Comparison of ENCODE assay signal across 8 mouse cellular contexts in the genomic region with DNA sequence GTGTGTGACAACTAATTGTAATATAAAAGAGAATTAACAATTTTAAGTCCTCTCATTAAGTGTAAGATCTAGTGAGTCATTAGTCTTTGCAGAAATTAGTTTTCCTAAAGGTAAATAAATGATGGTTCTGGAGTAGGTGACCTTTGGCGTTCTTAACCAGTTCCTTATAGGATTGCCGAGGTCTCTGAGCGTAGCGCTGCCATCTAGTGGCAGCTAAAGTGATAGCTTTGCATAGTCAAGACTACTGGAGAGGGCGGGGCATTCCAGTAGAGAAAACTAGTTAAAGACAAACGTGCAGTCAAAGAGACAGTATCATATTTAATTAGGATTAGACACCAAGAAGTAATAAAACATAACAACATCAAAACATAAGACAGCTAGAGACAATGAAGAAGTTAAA.
DNase-seq lines count a peak whose midpoint lies in the region; ATAC-seq and TF ChIP-seq lines count a peak whose summit lies in the region.

No protein-coding gene starts in this region.

- TF ChIP-seq CTCF in heart, postnatal 0 days (IDR thresholded peaks at IDR 0.05; ENCODE audit: low read depth) = peak; percentile 66

- H3K4me1 ChIP-seq in heart, postnatal 0 days (ENCODE audit: control insufficient read depth, insufficient read depth) = no peaks in the 10 kb centered on the region
- no peaks in the 10 kb centered on the region for H3K4me1 ChIP-seq in heart, embryonic 12.5 days (replicated peaks)
- H3K4me1 ChIP-seq in embryonic facial prominence, embryonic 10.5 days = no peaks in the 10 kb centered on the region
- no peaks in the 10 kb centered on the region for H3K4me1 ChIP-seq in intestine, embryonic 16.5 days (ENCODE audit: control insufficient read depth, insufficient read depth, low read length)
- no peaks in the 10 kb centered on the region for H3K4me1 ChIP-seq in limb, embryonic 12.5 days (replicated peaks)

- H3K27ac ChIP-seq in heart, postnatal 0 days (ENCODE audit: low read depth) = no peak overlapping the region
- no peak overlapping the region for H3K27ac ChIP-seq in heart, embryonic 12.5 days (ENCODE audit: poor library complexity, severe bottlenecking)
- H3K27ac ChIP-seq in embryonic facial prominence, embryonic 10.5 days (replicated peaks) = no peak overlapping the region
- no peak overlapping the region for H3K27ac ChIP-seq in intestine, embryonic 16.5 days (ENCODE audit: low read length)
- no peak overlapping the region for H3K27ac ChIP-seq in limb, embryonic 12.5 days

- no peaks in the 10 kb centered on the region for H3K36me3 ChIP-seq in heart, postnatal 0 days (replicated peaks; ENCODE audit: control insufficient read depth, insufficient read depth, low read length)
- H3K36me3 ChIP-seq in heart, embryonic 12.5 days = no peaks in the 10 kb centered on the region
- H3K36me3 ChIP-seq in embryonic facial prominence, embryonic 10.5 days (replicated peaks) = no peaks in the 10 kb centered on the region
- no peaks in the 10 kb centered on the region for H3K36me3 ChIP-seq in intestine, embryonic 16.5 days (ENCODE audit: control insufficient read depth, insufficient read depth, low read length)
- H3K36me3 ChIP-seq in limb, embryonic 12.5 days = no peaks in the 10 kb centered on the region

- H3K9me3 ChIP-seq in heart, postnatal 0 days (replicated peaks; ENCODE audit: control insufficient read depth, low read length) = no peaks in the 10 kb centered on the region
- H3K9me3 ChIP-seq in heart, embryonic 12.5 days (replicated peaks) = no peaks in the 10 kb centered on the region
- H3K9me3 ChIP-seq in embryonic facial prominence, embryonic 10.5 days = no peaks in the 10 kb centered on the region
- no peaks in the 10 kb centered on the region for H3K9me3 ChIP-seq in intestine, embryonic 16.5 days (ENCODE audit: control insufficient read depth, low read length)
- H3K9me3 ChIP-seq in limb, embryonic 12.5 days = no peaks in the 10 kb centered on the region

- whole genome bisulfite sequencing in heart, postnatal 0 days = 3% methylated on average over 6 of the region's 6 CpGs
- 3% methylated on average over 6 of the region's 6 CpGs for WGBS in heart, embryonic 12.5 days
- 5% methylated on average over 6 of the region's 6 CpGs for WGBS in embryonic facial prominence, embryonic 10.5 days
- 3% methylated on average over 6 of the region's 6 CpGs for WGBS in intestine, embryonic 16.5 days
- 8% methylated on average over 6 of the region's 6 CpGs for WGBS in limb, embryonic 12.5 days

- DNase-seq in heart, postnatal 0 days (ENCODE audit: low spot score) = peak; percentile 59
- peak; percentile 27 for DNase-seq in adrenal gland, postnatal 25 days
- peak; percentile 51 for DNase-seq in embryonic facial prominence, embryonic 10.5 days (ENCODE audit: low spot score)
- peak; percentile 27 for DNase-seq in neural tube, embryonic 10.5 days (ENCODE audit: extremely low spot score, low spot score)
- DNase-seq in thymus, postnatal 25 days = no peak

- no peak overlapping the region for H3K4me2 ChIP-seq in heart, postnatal 0 days (ENCODE audit: low read depth, low read length)
- H3K4me2 ChIP-seq in heart, embryonic 12.5 days = no peak overlapping the region
- no peak overlapping the region for H3K4me2 ChIP-seq in intestine, embryonic 16.5 days (ENCODE audit: low read depth, low read length)
- no peak overlapping the region for H3K4me2 ChIP-seq in limb, embryonic 12.5 days

- no peak for TF ChIP-seq EP300 in heart, postnatal 0 days (IDR thresholded peaks at IDR 0.05; ENCODE audit: low read depth)

- ATAC-seq in heart, postnatal 0 days (ENCODE audit: insufficient read depth, low read depth) = no peak
- ATAC-seq in heart, embryonic 12.5 days (ENCODE audit: insufficient number of reproducible peaks, low FRiP score) = no peak
- ATAC-seq in intestine, embryonic 16.5 days = peak; percentile 92
- peak; percentile 73; the same call in 1 of the 2 replicates for ATAC-seq in limb, embryonic 12.5 days (ENCODE audit: insufficient number of reproducible peaks, insufficient read depth, low FRiP score, low TSS enrichment, low read depth)

- no peaks in the 10 kb centered on the region for H3K27me3 ChIP-seq in heart, postnatal 0 days (ENCODE audit: control insufficient read depth, insufficient read depth, low read length)
- no peaks in the 10 kb centered on the region for H3K27me3 ChIP-seq in heart, embryonic 12.5 days (replicated peaks)
- H3K27me3 ChIP-seq in embryonic facial prominence, embryonic 10.5 days (replicated peaks; ENCODE audit: low read depth, poor library complexity, severe bottlenecking) = no peaks in the 10 kb centered on the region
- H3K27me3 ChIP-seq in intestine, embryonic 16.5 days (replicated peaks; ENCODE audit: control insufficient read depth, insufficient read depth, low read length) = no peaks in the 10 kb centered on the region
- H3K27me3 ChIP-seq in limb, embryonic 12.5 days = no peaks in the 10 kb centered on the region

- H3K4me3 ChIP-seq in heart, postnatal 0 days (ENCODE audit: low read depth, low read length) = no peak overlapping the region
- H3K4me3 ChIP-seq in heart, embryonic 12.5 days = no peak overlapping the region
- H3K4me3 ChIP-seq in embryonic facial prominence, embryonic 10.5 days = no peak overlapping the region
- H3K4me3 ChIP-seq in intestine, embryonic 16.5 days (ENCODE audit: low read length) = no peak overlapping the region
- H3K4me3 ChIP-seq in limb, embryonic 12.5 days (replicated peaks) = no peak overlapping the region

- no peak overlapping the region for H3K9ac ChIP-seq in heart, postnatal 0 days (replicated peaks; ENCODE audit: low read depth, low read length)
- no peak overlapping the region for H3K9ac ChIP-seq in heart, embryonic 12.5 days
- H3K9ac ChIP-seq in intestine, embryonic 16.5 days (ENCODE audit: low read depth, low read length) = no peak overlapping the region
- H3K9ac ChIP-seq in limb, embryonic 12.5 days (replicated peaks) = no peak overlapping the region

Comparison
In these comparisons a context has a peak if more than half of its experiments do, and no peak if none do; other contexts are left out.
1. ATAC-seq: peak in intestine, embryonic 16.5 days (single experiment) and limb, embryonic 12.5 days (single experiment); none in heart, postnatal 0 days (single experiment) and heart, embryonic 12.5 days (single experiment).